Mouse (Mus musculus) liver, postnatal 0 days (tissue): ENCODE measurements around the gene Snx25.

Experiments
- CTCF ChIP-seq: sonication (generic); IDR thresholded peaks from 2 replicates; pipeline ENCODE4 v1.5.1; 2016; ENCODE audit warnings: antibody characterized with exemption, low read depth
- EP300 ChIP-seq: IDR thresholded peaks from 2 replicates; pipeline ENCODE4 v1.6.1; 2016; ENCODE audit warnings: antibody characterized with exemption, low read depth, mild to moderate bottlenecking

GRCm38 (mm10) chr8:46072798-46073197, 79.2 kb downstream of the Snx25 start:
- TF ChIP-seq CTCF (no peak), EP300 (no peak)
